Mouse (Mus musculus): Measurements from ENCODE around the gene Adk.

DNA sequence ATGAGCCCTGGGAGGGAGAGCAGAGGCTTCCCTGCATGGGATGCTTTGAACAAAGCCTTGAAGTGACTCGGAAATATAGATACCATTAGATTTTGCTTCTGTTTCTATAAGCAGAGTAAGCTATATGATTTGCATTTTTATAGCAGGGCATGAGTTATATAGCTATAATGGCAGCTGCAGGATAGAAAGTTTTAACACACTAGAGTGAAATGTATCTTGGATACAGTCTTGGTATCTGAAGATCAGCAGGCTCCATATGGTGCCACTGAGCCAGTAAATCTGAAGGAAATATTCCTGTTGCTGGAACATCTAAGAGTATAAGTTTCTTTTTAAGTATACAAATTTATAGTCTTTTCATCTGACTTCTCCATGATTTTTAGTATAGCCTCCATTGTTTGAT lies 288.8 kb downstream of the Adk start:
- TF ChIP-seq CTCF (IDR thresholded peaks at IDR 0.05; ENCODE audit: low read depth) (no peak), EP300 (IDR thresholded peaks at IDR 0.05; ENCODE audit: low read depth) (no peak)
